Mouse (Mus musculus) heart, postnatal 0 days (tissue): ENCODE results near the gene Emg1. TPM values are rescaled to one million over a fixed set of nuclear protein-coding genes. Genes with fewer than 3 reads are reported as not detected.

Experiments
- ATAC-seq: fragments of 200-750 bp; cut with Nextera tagmentation; 2 replicates; pipeline ENCODE4 v1.8.0; 2017; ENCODE audit warnings: low read depth, moderate number of reproducible peaks, moderate library complexity; ENCODE audit not compliant: insufficient read depth
- DNase-seq: peaks from one replicate; pipeline ENCODE4 v3.0.0-alpha.2; 2016; ENCODE audit warnings: low spot score
- H3K27ac ChIP-seq: fragments of 300-500 bp; sonication (generic); 2 replicates; pipeline ENCODE4 v1.5.1; 2014; ENCODE audit warnings: low read depth, mild to moderate bottlenecking
- H3K27me3 ChIP-seq: fragments of 300-500 bp; sonication (generic); 2 replicates; pipeline ENCODE4 v1.6.1; 2014; ENCODE audit warnings: low read length, mixed read lengths; ENCODE audit not compliant: control insufficient read depth, insufficient read depth
- H3K36me3 ChIP-seq: fragments of 300-500 bp; sonication (generic); replicated peaks from 2 replicates; pipeline ENCODE4 v1.6.1; 2014; ENCODE audit warnings: low read length, mixed read lengths; ENCODE audit not compliant: control insufficient read depth, insufficient read depth
- H3K4me1 ChIP-seq: fragments of 300-500 bp; sonication (generic); 2 replicates; pipeline ENCODE4 v1.6.1; 2014; ENCODE audit warnings: antibody characterized with exemption; ENCODE audit not compliant: control insufficient read depth, insufficient read depth
- H3K4me2 ChIP-seq: fragments of 300-500 bp; sonication (generic); 2 replicates; pipeline ENCODE4 v1.6.1; 2014; ENCODE audit warnings: low read depth, mild to moderate bottlenecking, low read length, moderate library complexity
- H3K4me3 ChIP-seq: fragments of 300-500 bp; sonication (generic); 2 replicates; pipeline ENCODE4 v1.5.1; 2014; ENCODE audit warnings: low read depth, low read length
- H3K9ac ChIP-seq: fragments of 300-500 bp; sonication (generic); replicated peaks from 2 replicates; pipeline ENCODE4 v1.6.1; 2014; ENCODE audit warnings: low read depth, low read length, mixed read lengths
- H3K9me3 ChIP-seq: fragments of 300-500 bp; sonication (generic); replicated peaks from 2 replicates; pipeline ENCODE4 v1.6.1; 2016; ENCODE audit warnings: low read length; ENCODE audit not compliant: control insufficient read depth
- CTCF ChIP-seq: IDR thresholded peaks from 2 replicates; pipeline ENCODE4 v1.5.1; 2016; ENCODE audit warnings: antibody characterized with exemption, control low read depth, low read depth
- EP300 ChIP-seq: IDR thresholded peaks from 2 replicates; pipeline ENCODE4 v1.6.1; 2016; ENCODE audit warnings: antibody characterized with exemption, low read depth
- WGBS: fragments of 180-500 bp; shearing (Covaris S2); extraction: QIAGEN DNeasy Blood & Tissue Kit; methylation state at CpG from one replicate; pipeline ENCODE4 v1.1.7; 2014; 5-methylcytosine and 5-hydroxymethylcytosine counted together
- polyA plus RNA-seq: library from polyadenylated mRNA; unstranded; fragments of >200 nt; fragmentation: Nextera tagmentation; extraction: Ambion mirVana; gene quantifications from 2 replicates; pipeline ENCODE4 v1.2.1, GENCODE M21; 2015
- total RNA-seq: library from RNA; depleted of rRNA; stranded (reverse); fragments of >200 nt; gene quantifications from 2 replicates; pipeline ENCODE4 v1.2.3, GENCODE M21; 2014; ENCODE audit warnings: low replicate concordance

Gene Emg1
- total and polyA plus RNA-seq, 2 experiments from 2014 or later: 85.6 to 106 TPM

DNA sequence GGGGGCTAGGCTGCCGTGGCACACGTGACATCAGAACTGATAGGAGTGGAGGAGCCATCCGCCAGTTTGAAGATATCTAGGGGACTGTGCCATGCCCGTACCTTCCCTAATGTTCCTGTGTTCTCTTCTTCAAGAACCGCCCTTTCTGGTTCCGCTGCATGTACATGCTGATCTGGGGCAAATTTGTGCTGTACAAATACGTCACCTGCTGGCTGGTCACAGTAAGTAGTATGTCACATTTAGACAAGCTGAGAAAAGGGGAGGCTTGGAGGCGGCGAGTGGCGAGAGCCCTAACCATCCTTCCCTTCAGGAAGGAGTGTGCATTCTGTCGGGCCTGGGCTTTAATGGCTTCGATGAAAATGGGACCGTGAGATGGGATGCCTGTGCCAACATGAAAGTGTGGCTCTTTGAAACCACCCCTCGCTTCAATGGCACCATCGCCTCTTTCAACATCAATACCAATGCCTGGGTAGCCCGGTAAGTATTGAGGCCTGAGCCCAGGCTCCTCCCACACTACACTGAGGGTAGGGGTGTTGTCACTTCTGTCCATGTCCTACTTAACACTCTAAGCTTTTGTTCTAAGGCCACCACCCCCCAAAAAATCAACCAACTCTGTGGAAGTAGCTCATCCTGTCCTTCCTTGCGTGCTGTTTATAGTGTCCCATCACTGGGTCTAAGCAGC, 9.7 kb downstream of the Emg1 start:
- ATAC-seq (no peak), DNase-seq (no peak)
- Histone ChIP-seq H3K27me3 (no peaks in the 10 kb centered on the region), H3K4me2 (no peak overlapping the region), H3K4me3 (no peak overlapping the region), H3K36me3 (peaks cover 72% of the 10 kb centered on the region), H3K9ac (no peak overlapping the region), H3K27ac (no peak overlapping the region), H3K9me3 (no peaks in the 10 kb centered on the region), H3K4me1 (peaks cover 5% of the 10 kb centered on the region; the same call in 1 of the 2 replicates)
- 88% methylated on average over 17 of the region's 17 CpGs for WGBS
- no peak for TF ChIP-seq CTCF
- no peak for TF ChIP-seq EP300

DNA sequence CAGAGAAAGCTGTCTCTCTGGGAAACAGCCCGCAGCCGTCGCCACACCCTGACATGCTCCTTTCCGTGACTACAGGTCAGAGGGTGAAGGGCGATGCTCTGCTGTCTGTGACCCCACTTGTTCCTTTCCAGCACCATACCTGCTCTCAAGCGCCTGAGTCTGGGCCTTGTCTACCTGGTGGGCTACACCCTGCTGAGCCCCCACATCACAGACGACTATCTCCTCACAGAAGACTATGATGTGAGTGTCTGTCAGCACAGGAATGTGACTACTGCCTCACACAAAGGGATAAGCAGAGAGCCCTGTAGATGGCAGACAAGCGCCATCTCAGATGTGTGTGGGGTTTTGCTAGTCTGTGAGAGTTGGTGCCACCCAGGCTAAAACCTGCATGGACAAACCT, 10.6 kb downstream of the Emg1 start:
- 69% methylated on average over 8 of the region's 8 CpGs for WGBS
- TF ChIP-seq EP300: no peak
- TF ChIP-seq CTCF: peak; percentile 39
- H3K4me1 ChIP-seq: peaks cover 5% of the 10 kb centered on the region; the same call in 1 of the 2 replicates

DNA sequence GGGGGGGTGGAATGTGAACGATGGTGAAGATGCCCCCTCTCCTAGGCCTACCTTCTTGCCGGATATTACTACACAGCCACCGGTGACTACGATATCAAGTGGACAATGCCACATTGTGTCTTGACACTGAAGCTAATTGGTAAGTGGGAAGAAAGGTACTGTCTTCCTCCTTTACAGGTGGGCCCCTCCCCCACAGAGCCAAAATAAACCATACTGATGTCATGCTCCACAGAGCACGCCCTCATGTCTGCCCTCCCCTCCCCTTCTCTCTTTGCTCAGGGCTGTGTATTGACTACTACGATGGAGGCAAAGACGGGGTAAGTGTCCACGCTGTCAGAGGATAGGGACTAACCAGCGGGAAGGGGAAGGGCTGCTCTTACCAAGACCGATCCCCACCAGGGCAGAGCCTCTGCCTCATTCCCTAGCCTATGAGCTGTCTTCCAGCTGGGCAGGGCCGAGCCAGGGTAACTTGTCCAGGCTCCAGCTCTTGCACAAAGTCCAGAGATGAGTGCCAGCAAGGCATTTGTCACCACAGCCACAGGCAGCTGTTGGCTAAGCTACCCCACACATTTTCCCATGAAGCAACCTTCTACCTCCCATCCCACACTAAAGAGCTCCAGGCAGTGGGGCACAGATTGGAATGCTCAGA, 11.9 kb downstream of the Emg1 start:
- DNase-seq (no peak), ATAC-seq (peak; percentile 51)
- H3K4me1 ChIP-seq: peaks cover 5% of the 10 kb centered on the region; the same call in 1 of the 2 replicates
- no peak overlapping the region for H3K9ac ChIP-seq
- no peak overlapping the region for H3K4me3 ChIP-seq
- H3K27ac ChIP-seq: peak overlapping the region; percentile 63
- TF ChIP-seq CTCF: no peak
- TF ChIP-seq EP300: no peak
- H3K36me3 ChIP-seq: peaks cover 62% of the 10 kb centered on the region
- no peak overlapping the region for H3K4me2 ChIP-seq
- no peaks in the 10 kb centered on the region for H3K9me3 ChIP-seq
- WGBS: 63% methylated on average over 11 of the region's 11 CpGs
- H3K27me3 ChIP-seq: no peaks in the 10 kb centered on the region

More for the DNA sequence above, 10.6 kb downstream of the Emg1 start:
- H3K9me3 ChIP-seq: no peaks in the 10 kb centered on the region
- H3K36me3 ChIP-seq: peaks cover 71% of the 10 kb centered on the region
- no peak overlapping the region for H3K27ac ChIP-seq
- H3K9ac ChIP-seq: no peak overlapping the region
- no peak for DNase-seq
- no peak overlapping the region for H3K4me3 ChIP-seq
- no peaks in the 10 kb centered on the region for H3K27me3 ChIP-seq
- H3K4me2 ChIP-seq: no peak overlapping the region
- ATAC-seq: no peak

DNA sequence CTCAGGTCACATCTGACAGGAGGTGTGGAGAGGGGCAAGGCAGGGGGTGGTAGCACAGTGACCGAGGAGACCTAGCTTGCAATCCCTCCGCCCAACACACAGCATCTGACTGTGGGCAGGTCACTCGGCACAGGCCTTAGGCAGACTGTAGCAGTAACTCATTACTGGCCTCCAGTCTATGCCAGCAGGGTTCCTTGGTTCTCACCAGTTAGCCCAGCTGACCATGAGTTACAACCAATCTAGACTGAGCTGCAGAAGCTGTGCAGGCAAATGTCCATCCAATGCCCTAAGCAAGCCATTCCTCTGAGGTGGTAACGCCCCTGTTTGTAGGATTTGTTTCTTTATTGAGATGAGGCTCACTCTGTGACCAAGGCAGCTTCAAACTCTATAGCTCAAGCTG, 12.6 kb downstream of the Emg1 start:
- Histone ChIP-seq H3K9ac (no peak overlapping the region), H3K9me3 (no peaks in the 10 kb centered on the region), H3K36me3 (peaks cover 55% of the 10 kb centered on the region), H3K4me3 (no peak overlapping the region), H3K4me1 (peaks cover 10% of the 10 kb centered on the region), H3K4me2 (no peak overlapping the region), H3K27ac (0 out of 2 replicates have a peak overlapping the region, but pooled peaks have one; percentile 63), H3K27me3 (no peaks in the 10 kb centered on the region)
- WGBS: 87% methylated on average over 4 of the region's 4 CpGs
- ATAC-seq (no peak), DNase-seq (no peak)
- no peak for TF ChIP-seq CTCF
- no peak for TF ChIP-seq EP300

- peaks cover 14% of the 10 kb centered on the region for H3K4me1 ChIP-seq
- H3K4me2 ChIP-seq: no peak overlapping the region
- no peak overlapping the region for H3K9ac ChIP-seq
- H3K9me3 ChIP-seq: no peaks in the 10 kb centered on the region
- no peak for DNase-seq
- H3K36me3 ChIP-seq: peaks cover 49% of the 10 kb centered on the region
- 80% methylated on average over 6 of the region's 6 CpGs for WGBS
- no peak overlapping the region for H3K27ac ChIP-seq
- no peak for ATAC-seq
- no peaks in the 10 kb centered on the region for H3K27me3 ChIP-seq
- no peak for TF ChIP-seq CTCF
- no peak for TF ChIP-seq EP300
- no peak overlapping the region for H3K4me3 ChIP-seq
Observed at GRCm38 (mm10) chr6:124698751-124699150, 13.2 kb downstream of the Emg1 start.
